Mouse (Mus musculus): ENCODE data around the gene Creb5. TPM values are rescaled to one million over a fixed set of nuclear protein-coding genes. Genes with fewer than 3 reads are reported as not detected.

The Creb5 gene
- polyA plus RNA-seq, 2 experiments, result 20.0 to 46.1 TPM

GRCm38 (mm10) chr6:53594316-53594715 lies 307.2 kb downstream of the Creb5 start:
- 33% methylated on average over 4 of the region's 4 CpGs for WGBS
- H3K27me3 ChIP-seq (ENCODE audit: control insufficient read depth, insufficient read depth, low read length), result no peaks in the 10 kb centered on the region
- no peaks in the 10 kb centered on the region; the same call in 1 of the 2 replicates for H3K9me3 ChIP-seq (ENCODE audit: control insufficient read depth, low read length)
- no peak overlapping the region for H3K9ac ChIP-seq (ENCODE audit: low read depth, low read length, severe bottlenecking)
- no peak overlapping the region; the same call in 1 of the 2 replicates for H3K27ac ChIP-seq (replicated peaks; ENCODE audit: low read depth, low read length)
- no peak for TF ChIP-seq POLR2A (IDR thresholded peaks at IDR 0.05; ENCODE audit: borderline replicate concordance, extremely low read depth, insufficient read depth, insufficient read length)
- DNase-seq (ENCODE audit: low spot score) (no peak), ATAC-seq (ENCODE audit: low FRiP score, low read depth) (no peak)
- H3K4me2 ChIP-seq (replicated peaks; ENCODE audit: low read depth, low read length, severe bottlenecking), result no peak overlapping the region
- no peak overlapping the region for H3K4me3 ChIP-seq (replicated peaks; ENCODE audit: low read length)
- no peaks in the 10 kb centered on the region; the same call in 1 of the 2 replicates for H3K36me3 ChIP-seq (ENCODE audit: control insufficient read depth, insufficient read depth, low read length)
- H3K4me1 ChIP-seq (ENCODE audit: control insufficient read depth, insufficient read depth, low read length), result peaks cover 18% of the 10 kb centered on the region

- Histone ChIP-seq H3K9me3 (ENCODE audit: control insufficient read depth, low read length) (no peaks in the 10 kb centered on the region; the same call in 1 of the 2 replicates), H3K27ac (replicated peaks; ENCODE audit: low read depth, low read length) (no peak overlapping the region), H3K9ac (ENCODE audit: low read depth, low read length, severe bottlenecking) (no peak overlapping the region), H3K4me3 (replicated peaks; ENCODE audit: low read length) (no peak overlapping the region), H3K36me3 (ENCODE audit: control insufficient read depth, insufficient read depth, low read length) (peaks cover 2% of the 10 kb centered on the region; the same call in 1 of the 2 replicates), H3K4me1 (ENCODE audit: control insufficient read depth, insufficient read depth, low read length) (peaks cover 18% of the 10 kb centered on the region), H3K27me3 (ENCODE audit: control insufficient read depth, insufficient read depth, low read length) (no peaks in the 10 kb centered on the region), H3K4me2 (replicated peaks; ENCODE audit: low read depth, low read length, severe bottlenecking) (no peak overlapping the region)
- TF ChIP-seq POLR2A (IDR thresholded peaks at IDR 0.05; ENCODE audit: borderline replicate concordance, extremely low read depth, insufficient read depth, insufficient read length), result no peak
- WGBS, result 79% methylated on average over 2 of the region's 2 CpGs
- DNase-seq (ENCODE audit: low spot score) (no peak), ATAC-seq (ENCODE audit: low FRiP score, low read depth) (no peak)
Measured at GRCm38 (mm10) chr6:53596402-53596801, 309.3 kb downstream of the Creb5 start.

GRCm38 (mm10) chr6:53603041-53603440 lies 316.0 kb downstream of the Creb5 start:
- TF ChIP-seq POLR2A (IDR thresholded peaks at IDR 0.05; ENCODE audit: borderline replicate concordance, extremely low read depth, insufficient read depth, insufficient read length), result no peak
- no peaks in the 10 kb centered on the region for H3K27me3 ChIP-seq (ENCODE audit: control insufficient read depth, insufficient read depth, low read length)
- peaks cover 13% of the 10 kb centered on the region; the same call in 1 of the 2 replicates for H3K36me3 ChIP-seq (ENCODE audit: control insufficient read depth, insufficient read depth, low read length)
- peaks cover 25% of the 10 kb centered on the region for H3K4me1 ChIP-seq (ENCODE audit: control insufficient read depth, insufficient read depth, low read length)
- no peaks in the 10 kb centered on the region for H3K9me3 ChIP-seq (ENCODE audit: control insufficient read depth, low read length)
- no peak overlapping the region for H3K4me2 ChIP-seq (replicated peaks; ENCODE audit: low read depth, low read length, severe bottlenecking)
- DNase-seq (ENCODE audit: low spot score) (no peak), ATAC-seq (ENCODE audit: low FRiP score, low read depth) (no peak)
- no peak overlapping the region for H3K9ac ChIP-seq (ENCODE audit: low read depth, low read length, severe bottlenecking)
- no peak overlapping the region for H3K27ac ChIP-seq (replicated peaks; ENCODE audit: low read depth, low read length)
- 78% methylated on average over 3 of the region's 3 CpGs for WGBS
- H3K4me3 ChIP-seq (replicated peaks; ENCODE audit: low read length), result no peak overlapping the region

- no peaks in the 10 kb centered on the region for H3K27me3 ChIP-seq (ENCODE audit: control insufficient read depth, insufficient read depth, low read length)
- no peak overlapping the region for H3K4me3 ChIP-seq (replicated peaks; ENCODE audit: low read length)
- peaks cover 13% of the 10 kb centered on the region; the same call in 1 of the 2 replicates for H3K36me3 ChIP-seq (ENCODE audit: control insufficient read depth, insufficient read depth, low read length)
- H3K27ac ChIP-seq (replicated peaks; ENCODE audit: low read depth, low read length), result peak overlapping the region; percentile 40
- H3K4me2 ChIP-seq (replicated peaks; ENCODE audit: low read depth, low read length, severe bottlenecking), result no peak overlapping the region
- H3K9me3 ChIP-seq (ENCODE audit: control insufficient read depth, low read length), result no peaks in the 10 kb centered on the region
- WGBS, result 54% methylated on average over 5 of the region's 5 CpGs
- ATAC-seq (ENCODE audit: low FRiP score, low read depth) (peak; percentile 48; the same call in 1 of the 2 replicates), DNase-seq (ENCODE audit: low spot score) (peak; percentile 61)
- H3K9ac ChIP-seq (ENCODE audit: low read depth, low read length, severe bottlenecking), result no peak overlapping the region
- peaks cover 25% of the 10 kb centered on the region for H3K4me1 ChIP-seq (ENCODE audit: control insufficient read depth, insufficient read depth, low read length)
- no peak for TF ChIP-seq POLR2A (IDR thresholded peaks at IDR 0.05; ENCODE audit: borderline replicate concordance, extremely low read depth, insufficient read depth, insufficient read length)
Measured at GRCm38 (mm10) chr6:53603695-53604094, 316.6 kb downstream of the Creb5 start.

- no peak for TF ChIP-seq POLR2A (IDR thresholded peaks at IDR 0.05; ENCODE audit: borderline replicate concordance, extremely low read depth, insufficient read depth, insufficient read length)
- DNase-seq (ENCODE audit: low spot score), result no peak
- Histone ChIP-seq H3K27ac (replicated peaks; ENCODE audit: low read depth, low read length) (peak overlapping the region; percentile 40; the same call in 1 of the 2 replicates), H3K9ac (ENCODE audit: low read depth, low read length, severe bottlenecking) (no peak overlapping the region), H3K4me3 (replicated peaks; ENCODE audit: low read length) (no peak overlapping the region), H3K4me1 (ENCODE audit: control insufficient read depth, insufficient read depth, low read length) (peaks cover 22% of the 10 kb centered on the region), H3K36me3 (ENCODE audit: control insufficient read depth, insufficient read depth, low read length) (peaks cover 13% of the 10 kb centered on the region; the same call in 1 of the 2 replicates), H3K4me2 (replicated peaks; ENCODE audit: low read depth, low read length, severe bottlenecking) (no peak overlapping the region), H3K9me3 (ENCODE audit: control insufficient read depth, low read length) (no peaks in the 10 kb centered on the region), H3K27me3 (ENCODE audit: control insufficient read depth, insufficient read depth, low read length) (no peaks in the 10 kb centered on the region)
- ATAC-seq (ENCODE audit: low FRiP score, low read depth), result no peak
- WGBS, result 56% methylated on average over 3 of the region's 3 CpGs
Measured at GRCm38 (mm10) chr6:53604386-53604785, 317.3 kb downstream of the Creb5 start.
